Mouse (Mus musculus) ES-Bruce4 (cell line): Measurements from ENCODE around the gene Whrn. TPM values are rescaled to one million over a fixed set of nuclear protein-coding genes. Genes with fewer than 3 reads are reported as not detected.

Experiments used
- H3K27ac ChIP-seq: 2 replicates; pipeline ENCODE4 v1.5.1; 2012; ENCODE audit warnings: low read length, inconsistent platforms; ENCODE audit not compliant: insufficient read depth
- H3K27me3 ChIP-seq: 2 replicates; pipeline ENCODE4 v1.6.1; 2012; ENCODE audit warnings: mild to moderate bottlenecking, low read length, inconsistent platforms; ENCODE audit not compliant: control insufficient read depth, poor library complexity, insufficient read depth, severe bottlenecking
- H3K36me3 ChIP-seq: 2 replicates; pipeline ENCODE4 v1.6.1; 2012; ENCODE audit warnings: inconsistent platforms, mild to moderate bottlenecking, low read length, moderate library complexity; ENCODE audit not compliant: control insufficient read depth, poor library complexity, insufficient read depth, severe bottlenecking
- H3K4me1 ChIP-seq: one replicate; pipeline ENCODE4 v1.8.1; 2011; ENCODE audit warnings: low read length; ENCODE audit not compliant: control insufficient read depth, insufficient read depth
- H3K4me3 ChIP-seq: 2 replicates; pipeline ENCODE4 v1.5.1; 2011; ENCODE audit warnings: low read depth, mild to moderate bottlenecking, low read length
- H3K9ac ChIP-seq: 2 replicates; pipeline ENCODE4 v1.6.1; 2012; ENCODE audit warnings: low read depth, mild to moderate bottlenecking, inconsistent platforms; ENCODE audit not compliant: poor library complexity, severe bottlenecking
- H3K9me3 ChIP-seq: replicated peaks from 2 replicates; pipeline ENCODE4 v1.6.1; 2012; ENCODE audit warnings: mild to moderate bottlenecking, low read length, inconsistent platforms; ENCODE audit not compliant: control insufficient read depth, poor library complexity, insufficient read depth, severe bottlenecking
- CTCF ChIP-seq: IDR thresholded peaks from one replicate; pipeline ENCODE4 v1.8.1; 2011; ENCODE audit warnings: low read depth, low read length
- EP300 ChIP-seq: IDR thresholded peaks from 2 replicates; pipeline ENCODE4 v1.6.1; 2011; ENCODE audit warnings: low read depth, low read length; ENCODE audit not compliant: insufficient read depth
- POLR2A ChIP-seq: IDR thresholded peaks from one replicate; pipeline ENCODE4 v1.8.1; 2011; ENCODE audit warnings: low read length; ENCODE audit not compliant: insufficient read depth
- polyA plus RNA-seq: library from polyadenylated mRNA; stranded (reverse); fragments of >200 nt; gene quantifications from 2 replicates; pipeline ENCODE4 v1.2.4, GENCODE M21; 2011; ENCODE audit warnings: low read depth; ENCODE audit not compliant: missing spikeins, insufficient read depth, insufficient read length

The Whrn gene
- polyA plus RNA-seq, 1 experiment: 33.5 TPM

DNA sequence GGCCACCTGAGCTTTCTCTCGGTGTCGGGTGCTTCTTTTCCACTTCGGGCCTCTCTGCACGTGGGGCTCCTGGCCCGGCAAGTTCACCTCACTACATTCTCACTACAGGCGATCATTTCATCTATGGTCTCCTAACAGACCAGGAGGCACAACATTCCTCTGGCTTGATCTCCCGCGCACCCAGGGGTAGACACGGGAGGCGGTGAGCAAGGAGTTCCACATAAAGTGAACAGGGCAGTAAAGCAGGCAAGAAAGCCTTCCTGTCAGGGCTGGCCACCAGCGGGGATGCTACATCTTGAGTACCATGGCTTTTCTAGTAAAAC is 15.0 kb downstream of the Whrn start:
- Histone ChIP-seq H3K27me3 (no peaks in the 10 kb centered on the region), H3K27ac (peak overlapping the region; percentile 12; the same call in 1 of the 2 replicates), H3K9me3 (no peaks in the 10 kb centered on the region), H3K36me3 (no peaks in the 10 kb centered on the region), H3K9ac (no peak overlapping the region), H3K4me1 (peaks cover 5% of the 10 kb centered on the region), H3K4me3 (no peak overlapping the region)
- TF ChIP-seq EP300: no peak
- no peak for TF ChIP-seq POLR2A
- TF ChIP-seq CTCF: no peak

DNA sequence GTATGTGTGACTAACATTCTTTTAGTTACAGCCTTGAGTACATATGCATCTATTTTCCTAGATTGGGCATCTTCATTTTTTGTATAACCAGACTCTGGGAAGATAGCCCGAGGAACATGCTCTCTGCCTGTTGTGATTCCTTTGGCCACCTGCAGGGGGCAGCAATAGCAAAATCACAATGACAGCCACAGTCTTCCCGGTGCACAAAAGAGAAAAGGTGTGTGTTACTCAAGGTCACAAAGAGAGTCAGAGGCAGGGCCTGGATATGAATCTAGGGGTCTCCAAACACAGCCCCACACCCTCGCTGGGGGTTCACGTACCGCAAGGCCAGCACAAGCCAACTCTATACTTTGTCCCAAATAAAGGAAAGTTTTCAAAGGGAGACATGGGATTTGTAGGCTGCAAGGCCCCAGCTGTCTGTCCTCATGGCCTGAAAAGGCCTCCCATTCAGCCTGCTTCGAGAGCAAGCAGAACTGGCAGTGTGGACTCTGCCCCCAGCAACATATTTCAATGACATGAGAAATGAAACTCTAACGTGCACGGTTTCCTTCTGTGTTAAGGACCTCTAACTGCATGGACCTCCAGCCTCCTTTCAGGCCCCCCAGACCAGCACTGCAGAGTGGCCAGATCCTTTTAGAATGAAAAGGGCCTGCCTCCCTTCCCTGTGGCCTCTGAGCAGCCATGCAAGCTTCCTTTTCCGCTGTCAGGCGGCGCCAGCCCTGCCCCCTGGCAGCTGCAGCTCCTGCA is 15.5 kb downstream of the Whrn start:
- no peaks in the 10 kb centered on the region for H3K36me3 ChIP-seq
- TF ChIP-seq EP300 (no peak), CTCF (peak; percentile 68)
- no peaks in the 10 kb centered on the region for H3K27me3 ChIP-seq
- H3K4me3 ChIP-seq: no peak overlapping the region
- no peak overlapping the region for H3K9ac ChIP-seq
- peaks cover 7% of the 10 kb centered on the region for H3K4me1 ChIP-seq
- H3K27ac ChIP-seq: peak overlapping the region; percentile 12; the same call in 1 of the 2 replicates
- H3K9me3 ChIP-seq: no peaks in the 10 kb centered on the region

DNA sequence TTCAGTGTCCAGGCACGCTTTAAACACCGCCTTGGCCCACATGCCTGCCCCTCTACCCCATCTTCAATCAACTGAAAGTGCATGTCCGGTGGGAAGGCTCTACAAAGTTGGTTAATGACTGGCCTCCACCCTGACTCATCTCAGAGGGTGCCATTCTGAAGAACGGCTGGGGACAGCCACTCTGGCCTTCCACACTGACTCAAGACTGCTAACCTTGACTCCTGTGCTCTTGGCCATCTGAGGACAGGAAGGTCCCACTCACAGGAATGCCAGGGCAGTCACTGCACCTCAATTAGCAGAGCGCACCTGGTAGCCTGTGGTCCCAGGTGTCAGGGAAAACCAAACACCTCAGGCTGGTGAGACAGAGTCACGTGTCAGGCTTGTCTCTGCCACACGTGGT is 17.8 kb downstream of the Whrn start:
- H3K4me1 ChIP-seq: peaks cover 7% of the 10 kb centered on the region
- H3K36me3 ChIP-seq: no peaks in the 10 kb centered on the region

DNA sequence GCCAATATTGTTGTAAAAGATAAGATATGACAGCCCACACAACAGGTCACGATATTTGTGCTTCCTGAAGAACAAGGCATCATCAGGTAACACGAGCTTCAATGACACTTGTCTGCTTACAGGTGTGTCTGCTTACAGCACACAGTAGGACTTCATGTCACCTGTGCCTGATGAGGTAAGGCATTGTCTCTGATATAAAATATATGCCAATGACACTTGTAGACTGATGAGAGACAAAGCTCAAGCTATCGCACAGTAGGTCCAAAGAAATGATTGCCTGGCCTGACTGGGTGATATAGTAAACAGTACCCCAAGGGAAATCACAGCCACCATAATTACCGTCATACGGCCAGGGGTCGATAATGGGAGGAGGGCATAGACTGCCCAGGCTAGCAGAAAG is 18.9 kb downstream of the Whrn start:
- TF ChIP-seq CTCF (no peak), POLR2A (no peak), EP300 (no peak)
- Histone ChIP-seq H3K4me1 (peaks cover 9% of the 10 kb centered on the region), H3K4me3 (no peak overlapping the region), H3K36me3 (no peaks in the 10 kb centered on the region), H3K9ac (no peak overlapping the region), H3K27ac (no peak overlapping the region), H3K9me3 (no peaks in the 10 kb centered on the region), H3K27me3 (no peaks in the 10 kb centered on the region)

More for the DNA sequence above, 17.8 kb downstream of the Whrn start:
- H3K27me3 ChIP-seq: no peaks in the 10 kb centered on the region
- H3K9ac ChIP-seq: no peak overlapping the region
- no peak overlapping the region for H3K4me3 ChIP-seq
- no peaks in the 10 kb centered on the region for H3K9me3 ChIP-seq
- H3K27ac ChIP-seq: no peak overlapping the region
- TF ChIP-seq EP300: no peak
- TF ChIP-seq CTCF: no peak
- no peak for TF ChIP-seq POLR2A

DNA sequence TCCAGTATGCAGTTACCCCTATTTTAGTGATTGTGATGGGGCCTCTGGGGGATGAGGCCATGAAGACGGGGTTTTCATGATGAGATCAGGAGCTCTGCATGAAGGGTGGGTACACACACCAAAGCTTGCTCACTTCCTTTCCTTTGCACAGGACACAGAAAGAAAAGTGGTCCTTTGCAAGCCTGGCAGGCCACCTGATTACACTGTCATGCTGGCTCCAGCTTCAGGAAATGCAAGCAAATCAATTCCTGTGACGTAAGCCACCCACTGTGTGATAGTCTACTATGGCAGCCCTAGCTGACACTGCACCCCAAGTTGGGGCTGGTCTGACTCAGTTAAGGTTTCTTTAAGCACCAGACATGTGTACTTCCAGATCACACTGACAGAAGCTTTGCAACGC is 20.6 kb downstream of the Whrn start:
- no peak overlapping the region for H3K9ac ChIP-seq
- no peaks in the 10 kb centered on the region for H3K36me3 ChIP-seq
- no peak overlapping the region for H3K4me3 ChIP-seq
- no peak for TF ChIP-seq POLR2A
- no peak for TF ChIP-seq EP300
- no peak for TF ChIP-seq CTCF
- peaks cover 9% of the 10 kb centered on the region for H3K4me1 ChIP-seq
- no peak overlapping the region for H3K27ac ChIP-seq
- no peaks in the 10 kb centered on the region for H3K27me3 ChIP-seq
- H3K9me3 ChIP-seq: no peaks in the 10 kb centered on the region

DNA sequence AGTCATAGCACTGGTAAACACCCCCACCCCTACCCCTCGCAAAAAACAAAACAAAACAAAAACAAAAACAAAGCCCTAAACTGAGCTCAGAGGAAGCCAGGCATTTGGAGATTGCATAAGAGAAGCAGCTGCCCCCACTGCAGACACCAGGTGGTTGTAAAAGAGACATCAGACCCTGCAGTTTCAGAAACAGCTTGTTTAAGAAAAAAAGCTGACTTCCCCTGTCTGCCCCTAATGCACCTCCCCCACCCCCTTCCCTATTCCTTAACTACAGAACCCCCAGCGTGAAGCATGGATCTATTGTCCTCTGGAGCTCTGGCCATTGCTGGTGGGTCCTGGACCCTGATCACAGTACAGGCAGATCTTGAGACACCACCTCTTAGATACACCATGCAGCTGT is 21.4 kb downstream of the Whrn start:
- H3K27me3 ChIP-seq: no peaks in the 10 kb centered on the region
- no peaks in the 10 kb centered on the region for H3K9me3 ChIP-seq
- no peaks in the 10 kb centered on the region for H3K36me3 ChIP-seq
- no peak overlapping the region for H3K9ac ChIP-seq
- no peak overlapping the region for H3K4me3 ChIP-seq
- H3K27ac ChIP-seq: no peak overlapping the region
- H3K4me1 ChIP-seq: peaks cover 9% of the 10 kb centered on the region
- no peak for TF ChIP-seq EP300
- no peak for TF ChIP-seq CTCF
- TF ChIP-seq POLR2A: no peak
